8 mouse cellular contexts compared by ENCODE assay signal in the genomic region with DNA sequence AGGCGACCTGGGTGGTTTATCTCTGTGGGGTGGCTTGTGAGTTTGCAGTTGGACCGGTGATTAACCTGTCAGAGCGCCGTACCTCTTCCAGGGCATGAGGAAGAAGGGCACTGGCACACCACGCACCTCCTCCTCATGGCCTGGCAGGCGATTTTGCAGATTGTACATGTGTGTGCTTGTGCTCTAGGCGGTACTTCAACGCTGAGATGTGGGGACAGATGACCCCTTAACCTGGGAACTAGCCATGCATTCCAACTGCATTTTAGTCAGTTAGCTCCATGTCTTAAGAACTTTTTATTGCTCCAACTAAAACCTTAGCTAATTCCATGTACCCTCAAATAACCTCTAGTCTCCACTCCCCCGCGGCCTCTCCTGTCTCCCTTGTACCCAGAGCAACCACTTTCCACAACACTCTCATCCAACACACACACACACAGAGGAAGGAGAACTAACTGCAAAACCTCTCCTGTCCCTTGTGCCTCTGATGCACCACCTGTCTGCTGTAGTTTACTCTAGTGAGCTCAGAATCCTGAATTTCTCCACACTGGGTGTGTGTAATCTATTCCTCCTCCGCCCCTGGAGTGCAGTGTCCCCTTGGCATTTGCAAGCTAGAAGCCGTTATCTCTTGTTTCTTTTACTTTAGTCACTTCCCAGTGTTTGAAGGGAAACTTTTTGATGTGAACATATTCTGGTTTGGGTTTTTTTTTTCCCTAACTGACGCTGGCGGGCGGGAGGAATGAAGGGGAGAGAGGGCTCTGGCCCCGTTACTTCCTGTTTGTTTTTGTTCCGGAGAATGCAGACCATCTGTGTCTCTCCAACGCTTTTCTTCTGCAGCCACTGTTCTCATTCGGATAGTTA.
A peak's percentile ranks its signal among the peaks of the same experiment; 100 is the strongest.
DNase-seq lines count a peak whose midpoint lies in the region; ATAC-seq and TF ChIP-seq lines count a peak whose summit lies in the region.

No protein-coding gene starts in this region.

- H3K9ac ChIP-seq in limb, embryonic 14.5 days (ENCODE audit: low read depth, low read length, severe bottlenecking), result 0 out of 2 replicates have a peak overlapping the region, but pooled peaks have one; percentile 18

- intact Hi-C loops in left cerebral cortex, adult 2 months (cut with DNase I), result loop anchor here (10.0 kb wide), 1 partner anchor 517 kb away; a partner anchor contains a TSS
- intact Hi-C loops in left cerebral cortex, postnatal 4 days (cut with DNase I), result no loop called here
- intact Hi-C loops in heart, postnatal 10 days (cut with DNase I), result loop anchor here (2.0 kb wide), 1 partner anchor 27 kb away; no protein-coding TSS in a partner anchor

- H3K27ac ChIP-seq in left cerebral cortex, adult 2 months, result peak overlapping the region; percentile 55; the same call in 1 of the 2 replicates
- no peak overlapping the region for H3K27ac ChIP-seq in limb, embryonic 14.5 days (replicated peaks; ENCODE audit: low read depth, low read length)

- H3K4me3 ChIP-seq in left cerebral cortex, adult 2 months, result no peak overlapping the region
- no peak overlapping the region for H3K4me3 ChIP-seq in limb, embryonic 14.5 days (replicated peaks; ENCODE audit: low read length)

- no peaks in the 10 kb centered on the region for H3K36me3 ChIP-seq in limb, embryonic 14.5 days (ENCODE audit: control insufficient read depth, insufficient read depth, low read length)

- no peaks in the 10 kb centered on the region for H3K27me3 ChIP-seq in limb, embryonic 14.5 days (ENCODE audit: control insufficient read depth, insufficient read depth, low read length)

- no peak overlapping the region for H3K4me2 ChIP-seq in limb, embryonic 14.5 days (replicated peaks; ENCODE audit: low read depth, low read length, severe bottlenecking)

- no peak for DNase-seq in left cerebral cortex, adult 2 months (ENCODE audit: extremely low spot score in 1 of 2, low spot score in 2 of 2)
- DNase-seq in left cerebral cortex, postnatal 4 days, result no peak
- DNase-seq in embryo, embryonic 10 days (ENCODE audit: low spot score), result peak; percentile 13
- peak; percentile 54 to 58 for DNase-seq in heart, postnatal 10 days
- DNase-seq in limb, embryonic 14.5 days (ENCODE audit: low spot score), result no peak
- no peak for DNase-seq in frontal cortex, adult 2 months (ENCODE audit: extremely low spot score in 1 of 2, low spot score in 1 of 2)

- H3K4me1 ChIP-seq in limb, embryonic 14.5 days (ENCODE audit: control insufficient read depth, insufficient read depth, low read length), result peaks cover 11% of the 10 kb centered on the region

- no peak for TF ChIP-seq CTCF in left cerebral cortex, adult 2 months (IDR thresholded peaks at IDR 0.05)

- WGBS in limb, embryonic 14.5 days, result 29% methylated on average over 19 of the region's 19 CpGs

- no peak for ATAC-seq in limb, embryonic 14.5 days (ENCODE audit: low FRiP score, low read depth)
- no peak for ATAC-seq in inflammation-experienced regulatory T-cells, adult 6 months
- ATAC-seq in frontal cortex, adult (ENCODE audit: low TSS enrichment), result no peak

- no peaks in the 10 kb centered on the region for H3K9me3 ChIP-seq in limb, embryonic 14.5 days (ENCODE audit: control insufficient read depth, low read length)

- TF ChIP-seq POLR2A in limb, embryonic 14.5 days (IDR thresholded peaks at IDR 0.05; ENCODE audit: borderline replicate concordance, extremely low read depth, insufficient read depth, insufficient read length), result no peak

Comparison
In these comparisons a context has a peak if more than half of its experiments do, and no peak if none do; other contexts are left out.
1. DNase-seq: peak in embryo, embryonic 10 days (single experiment) and heart, postnatal 10 days (2 of 2); none in left cerebral cortex, adult 2 months (0 of 2), left cerebral cortex, postnatal 4 days (single experiment), limb, embryonic 14.5 days (single experiment) and frontal cortex, adult 2 months (0 of 2).